Mouse (Mus musculus): Measurements from ENCODE around the gene Spink4.
"Not testable (repeated sequence)": the region's sequence is repeated elsewhere in the genome, so short reads cannot be mapped to it uniquely, and the experiment has no call there.

Gene Spink4

DNA sequence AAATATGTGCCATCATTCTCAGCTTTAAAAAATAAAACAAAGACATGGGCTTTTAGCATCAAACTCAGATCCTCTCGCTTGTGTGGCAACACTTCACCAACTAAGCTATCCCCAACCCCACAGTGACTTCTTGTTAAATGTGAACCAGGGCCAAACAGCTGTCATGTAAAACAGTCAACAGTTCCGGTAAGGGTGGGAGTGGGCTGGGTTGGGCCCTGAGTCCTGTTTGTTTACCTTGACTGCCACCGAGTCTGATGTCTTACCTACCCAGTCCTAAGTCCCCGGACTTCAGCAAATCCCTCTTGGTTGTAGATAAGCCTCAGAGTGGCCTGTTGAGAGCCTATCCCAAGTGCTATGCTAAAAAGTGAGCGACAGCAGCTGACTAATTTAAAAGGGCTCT is 13.8 kb downstream of the Spink4 start:
- Histone ChIP-seq H3K36me3 (ENCODE audit: insufficient read depth, low read length) (peaks cover 68% of the 10 kb centered on the region), H3K27me3 (ENCODE audit: insufficient read depth, low read length) (no peaks in the 10 kb centered on the region), H3K4me3 (replicated peaks; ENCODE audit: low read length) (peak overlapping the region; percentile 37; the same call in 1 of the 2 replicates), H3K9me3 (ENCODE audit: low read length) (no peaks in the 10 kb centered on the region), H3K4me1 (replicated peaks; ENCODE audit: low read depth, low read length) (peaks cover 39% of the 10 kb centered on the region)
- TF ChIP-seq CTCF (conservative IDR thresholded peaks at IDR 0.05; ENCODE audit: low read length), result no peak
- no peak for TF ChIP-seq NANOG (IDR thresholded peaks at IDR 0.05; ENCODE audit: borderline replicate concordance, low read length)
- TF ChIP-seq POU5F1 (IDR thresholded peaks at IDR 0.05; ENCODE audit: borderline replicate concordance, low read length), result no peak

DNA sequence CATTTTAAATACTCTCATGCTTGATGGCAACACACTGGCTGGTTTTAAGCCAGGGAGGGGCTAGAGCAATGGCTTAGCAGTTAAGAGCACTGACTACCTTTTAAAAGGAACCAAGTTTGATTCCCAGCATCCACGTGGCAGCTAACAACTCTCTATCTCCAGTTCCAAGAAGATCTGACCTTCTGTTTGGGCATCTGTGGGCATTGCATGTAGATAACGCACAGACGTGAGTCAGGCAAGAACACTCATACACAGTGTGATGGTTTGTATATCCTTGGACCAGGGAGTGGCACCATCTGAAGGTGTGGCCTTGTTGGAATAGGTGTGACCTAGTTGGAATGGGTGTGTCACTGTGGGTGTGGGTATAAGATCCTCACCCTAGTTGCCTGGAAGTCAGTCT is 14.5 kb downstream of the Spink4 start:
- Histone ChIP-seq H3K4me3 (replicated peaks; ENCODE audit: low read length) (peak overlapping the region; percentile 37), H3K4me1 (replicated peaks; ENCODE audit: low read depth, low read length) (peaks cover 39% of the 10 kb centered on the region), H3K36me3 (ENCODE audit: insufficient read depth, low read length) (peaks cover 75% of the 10 kb centered on the region)
- H3K27me3 ChIP-seq (ENCODE audit: insufficient read depth, low read length); H3K9me3 ChIP-seq (ENCODE audit: low read length): not testable (repeated sequence)

DNA sequence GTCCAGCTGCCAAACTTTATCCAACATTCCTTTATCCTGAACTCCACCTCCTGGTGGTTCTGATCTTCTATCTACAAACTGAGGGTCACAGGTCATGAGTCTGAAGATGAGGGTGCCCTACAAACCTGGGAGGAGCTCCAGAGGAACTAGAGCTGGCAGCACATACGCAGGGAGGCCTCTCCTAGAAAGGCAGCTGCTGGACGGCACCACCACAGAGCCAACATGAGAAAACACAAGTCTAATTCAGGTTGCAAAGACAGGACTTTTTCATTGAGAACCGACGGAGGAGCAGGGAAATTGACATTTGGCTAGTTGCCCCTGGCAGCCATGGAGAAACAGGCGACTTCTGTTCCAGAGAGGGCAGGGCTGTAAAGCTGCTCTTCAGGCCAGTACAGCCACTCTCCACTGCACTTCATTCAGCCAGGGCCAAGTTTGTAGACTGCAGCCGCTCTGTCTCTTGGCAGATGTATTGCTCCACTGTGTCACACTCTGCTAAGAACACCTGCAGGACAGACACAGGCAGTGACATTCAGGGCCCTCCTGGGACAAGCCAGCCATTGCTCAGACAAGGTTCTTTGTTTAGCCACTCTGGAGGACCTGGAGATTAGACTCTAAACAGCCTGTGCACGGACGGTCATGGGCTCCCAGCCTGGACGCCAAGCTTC is 16.5 kb downstream of the Spink4 start:
- H3K27me3 ChIP-seq (ENCODE audit: insufficient read depth, low read length), result no peaks in the 10 kb centered on the region

DNA sequence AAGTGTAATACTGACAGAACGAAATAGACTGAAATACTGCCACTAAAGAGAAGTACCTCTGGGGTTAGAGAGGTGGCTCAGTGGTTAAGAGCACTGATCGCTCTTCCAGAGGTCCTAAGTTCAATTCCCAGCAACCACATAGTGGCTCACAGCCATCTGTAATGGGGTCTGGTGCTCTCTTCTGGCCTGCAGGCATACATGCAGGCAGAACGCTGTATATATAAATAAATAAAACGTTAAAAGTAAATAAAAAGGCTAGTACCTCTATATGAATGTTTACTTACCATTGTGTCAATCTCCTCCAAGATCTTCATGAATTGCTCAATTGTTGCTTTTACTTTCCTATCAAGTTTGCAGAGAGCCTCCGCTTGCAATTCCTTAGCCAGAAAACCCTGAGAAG is 18.9 kb downstream of the Spink4 start:
- H3K9me3 ChIP-seq (ENCODE audit: low read length), result peaks cover 13% of the 10 kb centered on the region
- TF ChIP-seq NANOG (IDR thresholded peaks at IDR 0.05; ENCODE audit: borderline replicate concordance, low read length), result no peak
- no peak for TF ChIP-seq POU5F1 (IDR thresholded peaks at IDR 0.05; ENCODE audit: borderline replicate concordance, low read length)
- no peak for TF ChIP-seq CTCF (conservative IDR thresholded peaks at IDR 0.05; ENCODE audit: low read length)
- no peak overlapping the region for H3K4me3 ChIP-seq (replicated peaks; ENCODE audit: low read length)
- peaks cover 51% of the 10 kb centered on the region for H3K4me1 ChIP-seq (replicated peaks; ENCODE audit: low read depth, low read length)
- peaks cover 92% of the 10 kb centered on the region for H3K36me3 ChIP-seq (ENCODE audit: insufficient read depth, low read length)
- no peaks in the 10 kb centered on the region for H3K27me3 ChIP-seq (ENCODE audit: insufficient read depth, low read length)

More for the DNA sequence above, 16.5 kb downstream of the Spink4 start:
- Histone ChIP-seq H3K4me1 (replicated peaks; ENCODE audit: low read depth, low read length) (peaks cover 46% of the 10 kb centered on the region), H3K4me3 (replicated peaks; ENCODE audit: low read length) (no peak overlapping the region), H3K36me3 (ENCODE audit: insufficient read depth, low read length) (peaks cover 87% of the 10 kb centered on the region), H3K9me3 (ENCODE audit: low read length) (peaks cover 13% of the 10 kb centered on the region)
- TF ChIP-seq CTCF (conservative IDR thresholded peaks at IDR 0.05; ENCODE audit: low read length), result no peak
- TF ChIP-seq POU5F1 (IDR thresholded peaks at IDR 0.05; ENCODE audit: borderline replicate concordance, low read length), result no peak
- no peak for TF ChIP-seq NANOG (IDR thresholded peaks at IDR 0.05; ENCODE audit: borderline replicate concordance, low read length)

GRCm38 (mm10) chr4:40943651-40944050 is 23.8 kb downstream of the Spink4 start:
- Histone ChIP-seq H3K4me3 (replicated peaks; ENCODE audit: low read length) (no peak overlapping the region), H3K9me3 (ENCODE audit: low read length) (peaks cover 13% of the 10 kb centered on the region), H3K27me3 (ENCODE audit: insufficient read depth, low read length) (no peaks in the 10 kb centered on the region), H3K4me1 (replicated peaks; ENCODE audit: low read depth, low read length) (peaks cover 58% of the 10 kb centered on the region), H3K36me3 (ENCODE audit: insufficient read depth, low read length) (peaks cover 76% of the 10 kb centered on the region)
- TF ChIP-seq NANOG (IDR thresholded peaks at IDR 0.05; ENCODE audit: borderline replicate concordance, low read length) (no peak), CTCF (conservative IDR thresholded peaks at IDR 0.05; ENCODE audit: low read length) (no peak), POU5F1 (IDR thresholded peaks at IDR 0.05; ENCODE audit: borderline replicate concordance, low read length) (no peak)

- H3K4me1 ChIP-seq (replicated peaks; ENCODE audit: low read depth, low read length), result peaks cover 53% of the 10 kb centered on the region
Observed at GRCm38 (mm10) chr4:40946516-40947121, 26.8 kb downstream of the Spink4 start.

DNA sequence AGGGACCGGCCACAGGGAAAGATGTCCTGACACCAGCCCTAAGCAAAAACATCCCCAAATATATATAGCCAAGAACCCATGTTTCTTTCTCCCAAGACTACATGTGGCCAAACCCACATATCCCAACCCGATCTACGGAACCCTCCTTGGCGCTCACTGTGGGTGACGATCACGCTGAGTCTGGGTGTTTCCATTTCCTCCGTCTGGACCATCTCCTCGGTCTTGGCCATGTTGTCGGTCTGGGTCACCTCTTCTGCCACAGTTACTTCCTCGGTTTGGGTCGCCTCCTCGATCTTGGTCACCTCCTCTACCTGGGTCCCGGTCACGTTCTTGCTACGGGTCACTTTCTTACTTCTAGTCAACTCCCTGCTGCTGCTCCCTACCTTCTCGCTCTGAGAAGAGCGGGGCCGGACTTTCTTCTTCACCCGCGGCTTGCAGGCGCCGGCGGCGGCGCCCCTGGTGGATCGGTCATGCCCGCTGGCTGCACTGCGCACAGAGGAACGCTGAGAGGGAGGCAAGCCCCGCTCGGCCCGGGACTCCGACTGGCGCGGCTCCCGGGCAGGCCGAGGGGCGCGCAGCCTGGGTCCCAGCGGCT is 27.8 kb downstream of the Spink4 start:
- peaks cover 69% of the 10 kb centered on the region for H3K36me3 ChIP-seq (ENCODE audit: insufficient read depth, low read length)
- H3K27me3 ChIP-seq (ENCODE audit: insufficient read depth, low read length), result no peaks in the 10 kb centered on the region
- peak overlapping the region; percentile 97 for H3K4me3 ChIP-seq (replicated peaks; ENCODE audit: low read length)
- TF ChIP-seq NANOG (IDR thresholded peaks at IDR 0.05; ENCODE audit: borderline replicate concordance, low read length) (no peak), POU5F1 (IDR thresholded peaks at IDR 0.05; ENCODE audit: borderline replicate concordance, low read length) (no peak), CTCF (conservative IDR thresholded peaks at IDR 0.05; ENCODE audit: low read length) (no peak)
- H3K9me3 ChIP-seq (ENCODE audit: low read length), result no peaks in the 10 kb centered on the region
- H3K4me1 ChIP-seq (replicated peaks; ENCODE audit: low read depth, low read length), result peaks cover 43% of the 10 kb centered on the region

More at GRCm38 (mm10) chr4:40946516-40947121, 26.8 kb downstream of the Spink4 start:
- Histone ChIP-seq H3K9me3 (ENCODE audit: low read length) (no peaks in the 10 kb centered on the region), H3K36me3 (ENCODE audit: insufficient read depth, low read length) (peaks cover 71% of the 10 kb centered on the region), H3K27me3 (ENCODE audit: insufficient read depth, low read length) (no peaks in the 10 kb centered on the region), H3K4me3 (replicated peaks; ENCODE audit: low read length) (peak overlapping the region; percentile 97; the same call in 1 of the 2 replicates)
- TF ChIP-seq CTCF (conservative IDR thresholded peaks at IDR 0.05; ENCODE audit: low read length) (no peak), POU5F1 (IDR thresholded peaks at IDR 0.05; ENCODE audit: borderline replicate concordance, low read length) (no peak), NANOG (IDR thresholded peaks at IDR 0.05; ENCODE audit: borderline replicate concordance, low read length) (no peak)

GRCm38 (mm10) chr4:40948160-40948708 is 28.4 kb downstream of the Spink4 start, which contains the start of the genes Bag1 and Chmp5:
TSS of gene Bag1 (minus strand) at chr4:40948294.
TSS of gene Chmp5 (plus strand) at chr4:40948407.
- TF ChIP-seq CTCF (conservative IDR thresholded peaks at IDR 0.05; ENCODE audit: low read length) (no peak), NANOG (IDR thresholded peaks at IDR 0.05; ENCODE audit: borderline replicate concordance, low read length) (no peak), POU5F1 (IDR thresholded peaks at IDR 0.05; ENCODE audit: borderline replicate concordance, low read length) (no peak)
- H3K9me3 ChIP-seq (ENCODE audit: low read length), result no peaks in the 10 kb centered on the region

More at GRCm38 (mm10) chr4:40948160-40948708, 28.4 kb downstream of the Spink4 start, which contains the start of the genes Bag1 and Chmp5:
- peak within 1 kb of the TSS; percentile 99 for H3K4me3 ChIP-seq (replicated peaks; ENCODE audit: low read length)
- peaks cover 69% of the 10 kb centered on the region for H3K36me3 ChIP-seq (ENCODE audit: insufficient read depth, low read length)
- H3K4me1 ChIP-seq (replicated peaks; ENCODE audit: low read depth, low read length), result peaks cover 37% of the 10 kb centered on the region
- no peaks in the 10 kb centered on the region for H3K27me3 ChIP-seq (ENCODE audit: insufficient read depth, low read length)

All from E14TG2a.4 (cell line).